9 mouse cellular contexts compared by ENCODE assay signal in genomic region chr11:107506260-107506659, GRCm38 (mm10). TPM values are rescaled to one million over a fixed set of nuclear protein-coding genes. Genes with fewer than 3 reads are reported as not detected.
DNase-seq lines count a peak whose midpoint lies in the region; ATAC-seq and TF ChIP-seq lines count a peak whose summit lies in the region.
"Had no signal": no experiment of that assay in that cellular context is flagged by ENCODE, and none has a peak within 500 bp of the region (broad histone marks: within the 10 kb centered on the region; RNA-seq: fewer than 3 reads in every experiment).

No protein-coding gene starts in this region.

- TF ChIP-seq CTCF in Patski (IDR thresholded peaks at IDR 0.05) = peak; percentile 61

- intact Hi-C loops in left cerebral cortex, postnatal 10 days (cut with DNase I) = no loop called here

- DNase-seq in left cerebral cortex, adult 18-20 months (ENCODE audit: low spot score in 2 of 2) = peak; percentile 5 to 17
- DNase-seq in left cerebral cortex, postnatal 10 days (ENCODE audit: extremely low spot score in 1 of 2, low spot score in 2 of 2) = no peak
- DNase-seq in Patski (ENCODE audit: low read depth, low spot score) = no peak
- peak; percentile 40 for DNase-seq in embryo, embryonic 11 days
- DNase-seq in splenic B cell, adult 2 months (ENCODE audit: low read depth, low spot score) = peak; percentile 50
- DNase-seq in cerebellum, adult 11 months = no peak
- no peak for DNase-seq in ovary, postnatal 36 days (ENCODE audit: low spot score)

- no peaks in the 10 kb centered on the region for H3K36me3 ChIP-seq in splenic B cell, adult 2 months (ENCODE audit: control insufficient read depth, insufficient read depth, low read length, poor library complexity, severe bottlenecking)
- H3K36me3 ChIP-seq: forebrain, embryonic 15.5 days; limb, embryonic 13.5 days had no signal

- CTCF ChIA-PET in Patski (lab: Charles Lee) = interaction anchor here (1.0 to 1.7 kb wide), 3 partner anchors 9 to 40 kb away, joined by 3 to 7 read pairs (median 3); no protein-coding TSS in a partner anchor

- ATAC-seq in Patski = no peak
- ATAC-seq: forebrain, embryonic 15.5 days had no signal

- POLR2A ChIA-PET in Patski (lab: Charles Lee) = no interaction called here

- H3K27me3 ChIP-seq in Patski = no peaks in the 10 kb centered on the region
- no peaks in the 10 kb centered on the region for H3K27me3 ChIP-seq in splenic B cell, adult 2 months (ENCODE audit: control insufficient read depth, insufficient read depth, low read length, poor library complexity, severe bottlenecking)
- H3K27me3 ChIP-seq: forebrain, embryonic 15.5 days had no signal

- in situ Hi-C loops in Patski (cut with MboI; ENCODE audit: low pct_unique_long_range_greater_than_20kb) = loop anchor here (5.0 to 25.0 kb wide), 3 partner anchors 106 to 481 kb away; no protein-coding TSS in a partner anchor

RNA-seq across cellular contexts. Expression of gene Psmd12, which starts 27.0 kb away (rescaled TPM):
- total RNA-seq in left cerebral cortex, adult 18-20 months (2021) = 10 to 100 TPM; 74.1 to 75.1 TPM
- 10 to 100 TPM; 78.1 to 82.1 TPM for total RNA-seq in left cerebral cortex, postnatal 10 days (2021)
- polyA plus RNA-seq in Patski (2021) = 118 TPM

RNA-seq across cellular contexts. Expression of gene Pitpnc1, which starts 35.8 kb away (rescaled TPM):
- total RNA-seq in left cerebral cortex, adult 18-20 months (2021) = 10 to 100 TPM; 48.5 to 51.7 TPM
- 10 to 100 TPM; 76.1 to 83.2 TPM for total RNA-seq in left cerebral cortex, postnatal 10 days (2021)
- polyA plus RNA-seq in Patski (2021) = 7.3 TPM

RNA-seq across cellular contexts. Expression of gene Helz, which starts 41.5 kb away (rescaled TPM):
- 10 to 100 TPM; 46.2 to 51.5 TPM for total RNA-seq in left cerebral cortex, adult 18-20 months (2021)
- total RNA-seq in left cerebral cortex, postnatal 10 days (2021) = 10 to 100 TPM; 34.8 to 34.9 TPM
- 19.6 TPM for polyA plus RNA-seq in Patski (2021)

Comparison
In these comparisons a context has a peak if more than half of its experiments do, and no peak if none do; other contexts are left out.
1. DNase-seq: peak in left cerebral cortex, adult 18-20 months (2 of 2), embryo, embryonic 11 days (single experiment) and splenic B cell, adult 2 months (single experiment); none in left cerebral cortex, postnatal 10 days (0 of 2), Patski (single experiment), cerebellum, adult 11 months (single experiment) and ovary, postnatal 36 days (single experiment).